Mouse (Mus musculus) urinary bladder, adult 2 months (tissue): ENCODE measurements around the gene Cyp26c1. TPM values are rescaled to one million over a fixed set of nuclear protein-coding genes. Genes with fewer than 3 reads are reported as not detected.

Experiments
- DNase-seq: peaks from one replicate; pipeline ENCODE4 v3.0.0; 2022; ENCODE audit warnings: low spot score
- polyA plus RNA-seq: library from polyadenylated mRNA; depleted of rRNA; stranded (reverse); fragments of >200 nt; gene quantifications from 2 replicates; pipeline ENCODE4 v1.2.3, GENCODE M21; 2012; rRNA removed

Gene Cyp26c1
- polyA plus RNA-seq, 1 experiment, result 0.03 TPM

GRCm38 (mm10) chr19:37698273-37699160 is 13.1 kb downstream of the Cyp26c1 start:
- no peak for DNase-seq

- DNase-seq, result no peak
Measured at GRCm38 (mm10) chr19:37699711-37700110, 14.3 kb downstream of the Cyp26c1 start.

GRCm38 (mm10) chr19:37702377-37703076 is 17.1 kb downstream of the Cyp26c1 start:
- DNase-seq, result no peak

GRCm38 (mm10) chr19:37703902-37704509 is 18.6 kb downstream of the Cyp26c1 start:
- peak; percentile 66 for DNase-seq

- DNase-seq, result no peak
Measured at GRCm38 (mm10) chr19:37705722-37706121, 20.3 kb downstream of the Cyp26c1 start.

- DNase-seq, result no peak
Measured at GRCm38 (mm10) chr19:37714681-37715080, 29.3 kb downstream of the Cyp26c1 start.

GRCm38 (mm10) chr19:37715980-37716379 is 30.6 kb downstream of the Cyp26c1 start:
- no peak for DNase-seq

- no peak for DNase-seq
Measured at GRCm38 (mm10) chr19:37716524-37717175, 31.3 kb downstream of the Cyp26c1 start.

- no peak for DNase-seq
Measured at GRCm38 (mm10) chr19:37719166-37719565, 33.8 kb downstream of the Cyp26c1 start.

GRCm38 (mm10) chr19:37724591-37724990 is 39.2 kb downstream of the Cyp26c1 start:
- DNase-seq, result no peak

GRCm38 (mm10) chr19:37726585-37726984 is 41.2 kb downstream of the Cyp26c1 start:
- no peak for DNase-seq

GRCm38 (mm10) chr19:37727366-37727765 is 42.0 kb downstream of the Cyp26c1 start:
- no peak for DNase-seq

GRCm38 (mm10) chr19:37735426-37735825 is 50.0 kb downstream of the Cyp26c1 start:
- no peak for DNase-seq

- no peak for DNase-seq
Measured at GRCm38 (mm10) chr19:37738575-37738974, 53.2 kb downstream of the Cyp26c1 start.

- no peak for DNase-seq
Measured at GRCm38 (mm10) chr19:37740043-37740442, 54.7 kb downstream of the Cyp26c1 start.

Other genes with a start within 250 kb of the Cyp26c1 start
- gene Exoc6, start 135.2 kb upstream of the Cyp26c1 start, polyA plus RNA-seq, result 16.4 and 17.1 TPM in 2 replicates
- gene Cyp26a1, start 12.2 kb downstream of the Cyp26c1 start, polyA plus RNA-seq, result 0.09 and 0.14 TPM in 2 replicates